Mouse (Mus musculus) heart, embryonic 11.5 days (tissue): ENCODE data around the gene Bglap3. TPM values are rescaled to one million over a fixed set of nuclear protein-coding genes. Genes with fewer than 3 reads are reported as not detected.
A peak's percentile ranks its signal among the peaks of the same experiment; 100 is the strongest.
"Not testable (repeated sequence)": the region's sequence is repeated elsewhere in the genome, so short reads cannot be mapped to it uniquely, and the experiment has no call there.

Source experiments
- ATAC-seq: fragments of 200-750 bp; cut with Nextera tagmentation; replicated peaks from 2 replicates; pipeline ENCODE4 v1.8.0; 2017; ENCODE audit warnings: moderate library complexity; ENCODE audit not compliant: insufficient number of reproducible peaks, low FRiP score, low TSS enrichment
- H3K27ac ChIP-seq: fragments of 300-500 bp; sonication (generic); 2 replicates; pipeline ENCODE4 v1.5.1; 2014; ENCODE audit warnings: mild to moderate bottlenecking, low read depth, low read length
- H3K27me3 ChIP-seq: fragments of 300-500 bp; sonication (generic); 2 replicates; pipeline ENCODE4 v1.6.1; 2014; ENCODE audit warnings: mild to moderate bottlenecking, low read length, mixed read lengths; ENCODE audit not compliant: control insufficient read depth, insufficient read depth
- H3K36me3 ChIP-seq: fragments of 300-500 bp; sonication (generic); 2 replicates; pipeline ENCODE4 v1.6.1; 2014; ENCODE audit warnings: mild to moderate bottlenecking, low read length, moderate library complexity, mixed read lengths; ENCODE audit not compliant: control insufficient read depth, insufficient read depth
- H3K4me1 ChIP-seq: fragments of 300-500 bp; sonication (generic); 2 replicates; pipeline ENCODE4 v1.6.1; 2014; ENCODE audit warnings: low read length; ENCODE audit not compliant: control insufficient read depth, insufficient read depth
- H3K4me2 ChIP-seq: fragments of 300-500 bp; sonication (generic); 2 replicates; pipeline ENCODE4 v1.6.1; 2014; ENCODE audit warnings: mild to moderate bottlenecking, moderate library complexity
- H3K4me3 ChIP-seq: fragments of 300-500 bp; sonication (generic); 2 replicates; pipeline ENCODE4 v1.5.1; 2014; ENCODE audit warnings: low read depth, low read length
- H3K9ac ChIP-seq: fragments of 300-500 bp; sonication (generic); 2 replicates; pipeline ENCODE4 v1.6.1; 2014; ENCODE audit warnings: mild to moderate bottlenecking, low read depth, low read length, moderate library complexity
- H3K9me3 ChIP-seq: fragments of 300-500 bp; sonication (generic); replicated peaks from 2 replicates; pipeline ENCODE4 v1.6.1; 2016; ENCODE audit warnings: low read length; ENCODE audit not compliant: control insufficient read depth
- WGBS: fragments of 180-500 bp; shearing (Covaris S2); extraction: QIAGEN DNeasy Blood & Tissue Kit; methylation state at CpG from one replicate; pipeline ENCODE4 v1.1.7; 2014; ENCODE audit not compliant: insufficient replicate concordance; 5-methylcytosine and 5-hydroxymethylcytosine counted together
- polyA plus RNA-seq: library from polyadenylated mRNA; unstranded; fragments of >200 nt; fragmentation: Nextera tagmentation; extraction: Ambion mirVana; gene quantifications from 2 replicates; pipeline ENCODE4 v1.2.1, GENCODE M21; 2014

Bglap3 gene
- polyA plus RNA-seq = not detected in 2 replicates

GRCm38 (mm10) chr3:88372643-88373042, at the start of gene Bglap3:
Bglap3 (minus strand) TSS chr3:88372743.
- not testable (repeated sequence) for H3K36me3 ChIP-seq, H3K4me1 ChIP-seq, H3K27ac ChIP-seq, H3K9me3 ChIP-seq, H3K4me2 ChIP-seq, ATAC-seq, H3K27me3 ChIP-seq, H3K9ac ChIP-seq, H3K4me3 ChIP-seq
- 88% methylated on average over 9 of the region's 9 CpGs for WGBS

- H3K27ac ChIP-seq = no peak overlapping the region
- no peak overlapping the region; the same call in 1 of the 2 replicates for H3K9ac ChIP-seq
- ATAC-seq = no peak
- peaks cover 14% of the 10 kb centered on the region for H3K4me1 ChIP-seq
- WGBS = 36% methylated on average over 9 of the region's 9 CpGs
- H3K36me3 ChIP-seq = peaks cover 9% of the 10 kb centered on the region
- H3K4me2 ChIP-seq = no peak overlapping the region
- no peak overlapping the region for H3K4me3 ChIP-seq
- H3K9me3 ChIP-seq = no peaks in the 10 kb centered on the region
- no peaks in the 10 kb centered on the region for H3K27me3 ChIP-seq
These were observed 49.6 kb upstream of the Bglap3 start for GRCm38 (mm10) chr3:88422020-88422720.

GRCm38 (mm10) chr3:88420771-88421170, 48.2 kb upstream of the Bglap3 start:
- no peak for ATAC-seq
- Histone ChIP-seq H3K4me2 (no peak overlapping the region), H3K9ac (no peak overlapping the region), H3K4me1 (peaks cover 17% of the 10 kb centered on the region), H3K27me3 (no peaks in the 10 kb centered on the region), H3K4me3 (no peak overlapping the region), H3K27ac (no peak overlapping the region), H3K9me3 (no peaks in the 10 kb centered on the region), H3K36me3 (peaks cover 9% of the 10 kb centered on the region)
- WGBS = 92% methylated on average over 19 of the region's 19 CpGs

GRCm38 (mm10) chr3:88418016-88418415, 45.5 kb upstream of the Bglap3 start:
- 78% methylated on average over 6 of the region's 6 CpGs for WGBS
- no peak overlapping the region for H3K4me2 ChIP-seq
- no peak overlapping the region for H3K27ac ChIP-seq
- no peaks in the 10 kb centered on the region for H3K27me3 ChIP-seq
- peaks cover 9% of the 10 kb centered on the region for H3K36me3 ChIP-seq
- H3K9ac ChIP-seq = no peak overlapping the region
- H3K4me3 ChIP-seq = no peak overlapping the region
- no peaks in the 10 kb centered on the region for H3K9me3 ChIP-seq
- ATAC-seq = no peak
- peaks cover 8% of the 10 kb centered on the region; the same call in 1 of the 2 replicates for H3K4me1 ChIP-seq

- Histone ChIP-seq H3K9ac (no peak overlapping the region), H3K4me2 (no peak overlapping the region), H3K36me3 (peaks cover 6% of the 10 kb centered on the region), H3K27ac (no peak overlapping the region), H3K9me3 (no peaks in the 10 kb centered on the region), H3K27me3 (no peaks in the 10 kb centered on the region), H3K4me1 (peaks cover 7% of the 10 kb centered on the region), H3K4me3 (no peak overlapping the region)
- 65% methylated on average over 4 of the region's 4 CpGs for WGBS
- ATAC-seq = no peak
These were observed 43.1 kb upstream of the Bglap3 start for GRCm38 (mm10) chr3:88415668-88416067.

- H3K27ac ChIP-seq = no peak overlapping the region
- H3K9me3 ChIP-seq = no peaks in the 10 kb centered on the region
- no peak for ATAC-seq
- H3K4me2 ChIP-seq = no peak overlapping the region
- H3K4me1 ChIP-seq = peaks cover 18% of the 10 kb centered on the region
- H3K9ac ChIP-seq = no peak overlapping the region
- no peaks in the 10 kb centered on the region for H3K27me3 ChIP-seq
- H3K36me3 ChIP-seq = no peaks in the 10 kb centered on the region
- H3K4me3 ChIP-seq = no peak overlapping the region
- 77% methylated on average over 11 of the region's 11 CpGs for WGBS
These were observed 40.1 kb upstream of the Bglap3 start for GRCm38 (mm10) chr3:88412636-88413035.

- no peaks in the 10 kb centered on the region for H3K36me3 ChIP-seq
- ATAC-seq = no peak
- H3K4me3 ChIP-seq = no peak overlapping the region
- no peak overlapping the region for H3K9ac ChIP-seq
- WGBS = 82% methylated on average over 4 of the region's 4 CpGs
- no peaks in the 10 kb centered on the region for H3K9me3 ChIP-seq
- peaks cover 18% of the 10 kb centered on the region for H3K4me1 ChIP-seq
- no peak overlapping the region for H3K27ac ChIP-seq
- H3K4me2 ChIP-seq = no peak overlapping the region
- H3K27me3 ChIP-seq = no peaks in the 10 kb centered on the region
These were observed 39.1 kb upstream of the Bglap3 start for GRCm38 (mm10) chr3:88411681-88412080.

GRCm38 (mm10) chr3:88410645-88411031, 38.1 kb upstream of the Bglap3 start:
- ATAC-seq = no peak
- H3K27me3 ChIP-seq = no peaks in the 10 kb centered on the region
- WGBS = 18% methylated on average over 7 of the region's 7 CpGs

More at GRCm38 (mm10) chr3:88410645-88411031, 38.1 kb upstream of the Bglap3 start:
- Histone ChIP-seq H3K9ac (peak overlapping the region; percentile 88), H3K9me3 (no peaks in the 10 kb centered on the region), H3K4me3 (peak overlapping the region; percentile 75), H3K4me1 (peaks cover 14% of the 10 kb centered on the region), H3K27ac (peak overlapping the region; percentile 98), H3K4me2 (peak overlapping the region; percentile 83), H3K36me3 (no peaks in the 10 kb centered on the region)
